Mouse (Mus musculus) frontal cortex, postnatal 10 days (tissue): ENCODE results near the gene Pla2g1b.

Experiments used
- DNase-seq, 2 experiments: peaks; one replicate each; pipeline ENCODE4 v3.0.0; 2022; ENCODE audit warnings: low spot score in 2 of 2, mixed read lengths in 1 of 2

The Pla2g1b gene

GRCm38 (mm10) chr5:115444130-115444529 lies 21.9 kb upstream of the Pla2g1b start:
- DNase-seq, result no peak

- DNase-seq, result no peak
Observed at GRCm38 (mm10) chr5:115447108-115447507, 19.0 kb upstream of the Pla2g1b start.

- DNase-seq, result no peak
Observed at GRCm38 (mm10) chr5:115449247-115449646, 16.8 kb upstream of the Pla2g1b start.

GRCm38 (mm10) chr5:115450410-115451317 lies 15.4 kb upstream of the Pla2g1b start:
- DNase-seq, result no peak

GRCm38 (mm10) chr5:115454422-115455090 lies 11.5 kb upstream of the Pla2g1b start:
- DNase-seq, result no peak

- DNase-seq, result no peak
Observed at GRCm38 (mm10) chr5:115455838-115456237, 10.2 kb upstream of the Pla2g1b start.

GRCm38 (mm10) chr5:115458918-115459317 lies 7.1 kb upstream of the Pla2g1b start:
- no peak for DNase-seq

- no peak for DNase-seq
Observed at GRCm38 (mm10) chr5:115464408-115465115, 1.5 kb upstream of the Pla2g1b start.

- DNase-seq, result no peak
Observed at GRCm38 (mm10) chr5:115469791-115470190, 3.7 kb downstream of the Pla2g1b start.

GRCm38 (mm10) chr5:115470766-115471531 lies 4.9 kb downstream of the Pla2g1b start:
- no peak for DNase-seq

- no peak for DNase-seq
Observed at GRCm38 (mm10) chr5:115473191-115473590, 7.1 kb downstream of the Pla2g1b start.

- DNase-seq, result no peak
Observed at GRCm38 (mm10) chr5:115474174-115474828, 8.2 kb downstream of the Pla2g1b start.

GRCm38 (mm10) chr5:115475337-115476106 lies 9.5 kb downstream of the Pla2g1b start:
- no peak for DNase-seq

GRCm38 (mm10) chr5:115476107-115476727 lies 10.2 kb downstream of the Pla2g1b start:
- DNase-seq, result no peak

GRCm38 (mm10) chr5:115479561-115479960 lies 13.5 kb downstream of the Pla2g1b start:
- no peak for DNase-seq

GRCm38 (mm10) chr5:115480101-115480500 lies 14.0 kb downstream of the Pla2g1b start:
- no peak for DNase-seq

GRCm38 (mm10) chr5:115482390-115483265 lies 16.6 kb downstream of the Pla2g1b start:
- DNase-seq, result no peak

- no peak for DNase-seq
Observed at GRCm38 (mm10) chr5:115483385-115483784, 17.3 kb downstream of the Pla2g1b start.
